Mouse (Mus musculus) ES-E14 (cell line): ENCODE measurements around the gene Ccdc12. TPM values are rescaled to one million over a fixed set of nuclear protein-coding genes. Genes with fewer than 3 reads are reported as not detected.

Experiments used
- DNase-seq: peaks from one replicate; pipeline ENCODE4 v3.0.0-alpha.2; 2013; ENCODE audit warnings: low read depth, low spot score
- H3K27ac ChIP-seq: 2 replicates; pipeline ENCODE4 v1.5.1; 2012; ENCODE audit warnings: low read depth, mild to moderate bottlenecking, low read length, moderate library complexity, mixed read lengths; ENCODE audit not compliant: poor library complexity, insufficient read depth, severe bottlenecking
- H3K36me3 ChIP-seq: 2 replicates; pipeline ENCODE4 v1.6.1; 2012; ENCODE audit warnings: mild to moderate bottlenecking, low read length, moderate library complexity, mixed read lengths; ENCODE audit not compliant: control insufficient read depth, poor library complexity, insufficient read depth, severe bottlenecking
- H3K4me1 ChIP-seq, 2 experiments: fragments of 150-350 bp in 1 of 2; sonication (generic) in 1 of 2; 2 replicates each; pipeline ENCODE4 v1.6.1; 2012; ENCODE audit warnings: low read length in 2 of 2, mild to moderate bottlenecking in 1 of 2, mixed read lengths in 1 of 2; ENCODE audit not compliant: control insufficient read depth in 2 of 2, insufficient read depth in 2 of 2, poor library complexity in 1 of 2
- H3K4me3 ChIP-seq, 2 experiments: fragments of 150-350 bp in 1 of 2; sonication (generic) in 1 of 2; 2 replicates each; pipeline ENCODE4 v1.5.1; 2012; ENCODE audit warnings: low read length in 2 of 2, low read depth in 1 of 2, mild to moderate bottlenecking in 1 of 2, mixed read lengths in 1 of 2; ENCODE audit not compliant: insufficient read depth in 1 of 2, poor library complexity in 1 of 2, severe bottlenecking in 1 of 2
- H3K9ac ChIP-seq: 2 replicates; pipeline ENCODE4 v1.6.1; 2012; ENCODE audit warnings: low read depth, mild to moderate bottlenecking, low read length, mixed read lengths; ENCODE audit not compliant: poor library complexity, insufficient read depth, severe bottlenecking
- H3K9me3 ChIP-seq: fragments of 150-350 bp; sonication (generic); 2 replicates; pipeline ENCODE4 v1.6.1; 2012; ENCODE audit warnings: low read depth, mild to moderate bottlenecking, low read length; ENCODE audit not compliant: control insufficient read depth, insufficient read depth
- CHD2 ChIP-seq: IDR thresholded peaks from 2 replicates; pipeline ENCODE4 v1.6.1; 2014; ENCODE audit warnings: mild to moderate bottlenecking, low read depth, low read length, inconsistent platforms
- HCFC1 ChIP-seq: IDR thresholded peaks from 2 replicates; pipeline ENCODE4 v1.6.1; 2012; ENCODE audit warnings: low read length, inconsistent platforms, borderline replicate concordance; ENCODE audit not compliant: insufficient read depth
- MAFK ChIP-seq: IDR thresholded peaks from 2 replicates; pipeline ENCODE4 v1.6.1; 2014; ENCODE audit warnings: mild to moderate bottlenecking, low read depth, low read length, inconsistent platforms; ENCODE audit not compliant: insufficient read depth
- ZC3H11A ChIP-seq: IDR thresholded peaks from 2 replicates; pipeline ENCODE4 v1.6.1; 2012; ENCODE audit warnings: low read depth, mild to moderate bottlenecking, inconsistent platforms, low read length, borderline replicate concordance
- ZNF384 ChIP-seq: IDR thresholded peaks from 2 replicates; pipeline ENCODE4 v1.6.1; 2012; ENCODE audit warnings: low read depth, low read length, inconsistent platforms
- in situ Hi-C, 2 experiments: fragments of 600-800 bp; cut with MboI; formaldehyde crosslinking; loops; one replicate each; pipeline ENCODE4 v1.15.1; 2025; ENCODE audit warnings: low sequenced_read_pairs in 2 of 2, inconsistent platforms in 1 of 2; ENCODE audit not compliant: unreplicated experiment in 2 of 2
- total RNA-seq: library from RNA; depleted of rRNA; stranded (reverse); fragments of 300-350 nt; gene quantifications from 2 replicates; pipeline ENCODE4 v1.2.3, GENCODE M21; 2012

Gene Ccdc12
- total RNA-seq, 1 experiment: 79.9 TPM

DNA sequence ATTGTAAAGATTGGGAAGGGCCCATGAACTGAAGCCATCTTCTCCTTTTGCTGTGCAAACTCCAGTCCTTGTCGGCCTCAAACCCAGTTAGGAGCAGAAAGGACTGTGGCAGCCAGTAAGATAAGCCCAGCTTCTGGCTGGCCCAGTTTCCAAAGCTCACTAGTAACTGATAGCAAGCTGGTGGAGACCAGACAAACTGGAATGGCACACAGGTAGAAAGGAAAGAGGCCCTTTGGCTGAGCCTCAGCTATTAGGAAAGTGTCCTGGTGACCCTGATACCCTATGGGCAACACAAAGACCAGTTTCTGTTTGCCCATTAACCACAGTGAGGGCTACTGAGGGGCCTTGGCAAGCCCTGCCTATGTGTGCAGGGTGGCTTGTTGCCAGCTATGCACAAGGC is 46.5 kb downstream of the Ccdc12 start:
- no peak overlapping the region for H3K9ac ChIP-seq
- no peak for DNase-seq
- H3K36me3 ChIP-seq: no peaks in the 10 kb centered on the region; the same call in 1 of the 2 replicates
- no peaks in the 10 kb centered on the region for H3K9me3 ChIP-seq
- no peak for TF ChIP-seq HCFC1
- TF ChIP-seq ZC3H11A: no peak
- no peak for TF ChIP-seq MAFK
- TF ChIP-seq ZNF384: no peak
- TF ChIP-seq CHD2: no peak
- H3K4me3 ChIP-seq: no peak overlapping the region
- H3K4me1 ChIP-seq: no peaks in the 10 kb centered on the region
- in situ Hi-C loops: no loop called here
- H3K27ac ChIP-seq: no peak overlapping the region

DNA sequence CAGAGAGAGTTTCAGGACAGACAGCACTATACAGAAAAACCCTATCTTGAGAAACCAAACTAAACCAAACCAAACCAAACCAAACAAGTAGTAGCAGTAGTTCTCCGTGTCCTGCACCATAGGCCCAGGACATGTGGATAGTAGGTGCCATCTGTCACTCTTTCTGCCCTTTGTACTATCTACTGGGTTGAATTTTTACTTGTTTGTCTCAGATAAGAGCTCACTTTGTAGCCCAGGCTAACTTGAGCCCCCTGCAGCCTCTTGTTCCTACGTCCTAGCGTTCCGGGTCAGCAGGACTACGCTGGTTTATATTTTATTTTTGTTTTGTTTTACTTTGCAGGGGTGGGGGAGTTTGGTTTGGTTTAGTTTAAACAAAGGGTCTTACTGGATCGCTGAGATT is 47.6 kb downstream of the Ccdc12 start:
- Histone ChIP-seq H3K4me3 (no peak overlapping the region), H3K9ac (no peak overlapping the region), H3K36me3 (no peaks in the 10 kb centered on the region; the same call in 1 of the 2 replicates), H3K4me1 (no peaks in the 10 kb centered on the region), H3K9me3 (no peaks in the 10 kb centered on the region), H3K27ac (no peak overlapping the region)
- TF ChIP-seq ZNF384: no peak
- TF ChIP-seq MAFK: no peak
- TF ChIP-seq CHD2: no peak
- TF ChIP-seq HCFC1: no peak
- no peak for TF ChIP-seq ZC3H11A
- DNase-seq: no peak
- in situ Hi-C loops: no loop called here

DNA sequence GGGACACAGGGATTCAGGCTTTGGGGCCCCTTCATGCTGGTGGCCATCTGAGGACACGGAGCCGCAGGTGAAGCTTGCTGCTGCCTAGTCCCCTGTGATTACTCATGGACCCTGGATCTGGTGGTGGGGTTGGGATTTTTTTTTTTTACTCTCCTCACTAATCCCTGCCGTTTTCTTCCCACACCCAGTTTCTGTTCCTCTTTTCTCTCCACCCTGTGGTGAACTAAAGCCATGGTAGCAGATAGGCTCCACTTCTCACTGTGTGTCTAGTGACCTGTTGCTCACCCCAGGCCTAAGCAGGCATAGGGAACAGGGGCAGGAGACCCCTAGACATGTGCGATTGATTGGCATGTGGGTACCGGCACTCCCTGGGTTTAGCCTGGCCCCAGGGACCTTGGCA is 50.5 kb downstream of the Ccdc12 start:
- H3K36me3 ChIP-seq: peaks cover 2% of the 10 kb centered on the region; the same call in 1 of the 2 replicates
- H3K4me3 ChIP-seq: no peak overlapping the region
- no peak overlapping the region for H3K9ac ChIP-seq
- TF ChIP-seq ZNF384 (no peak), MAFK (no peak), CHD2 (no peak), ZC3H11A (no peak), HCFC1 (no peak)
- H3K9me3 ChIP-seq: no peaks in the 10 kb centered on the region
- peaks cover 0 to 3% of the 10 kb centered on the region in 2 experiments; a peak in 1 of 4 replicates for H3K4me1 ChIP-seq
- H3K27ac ChIP-seq: no peak overlapping the region
- in situ Hi-C loops: no loop called here
- no peak for DNase-seq

DNA sequence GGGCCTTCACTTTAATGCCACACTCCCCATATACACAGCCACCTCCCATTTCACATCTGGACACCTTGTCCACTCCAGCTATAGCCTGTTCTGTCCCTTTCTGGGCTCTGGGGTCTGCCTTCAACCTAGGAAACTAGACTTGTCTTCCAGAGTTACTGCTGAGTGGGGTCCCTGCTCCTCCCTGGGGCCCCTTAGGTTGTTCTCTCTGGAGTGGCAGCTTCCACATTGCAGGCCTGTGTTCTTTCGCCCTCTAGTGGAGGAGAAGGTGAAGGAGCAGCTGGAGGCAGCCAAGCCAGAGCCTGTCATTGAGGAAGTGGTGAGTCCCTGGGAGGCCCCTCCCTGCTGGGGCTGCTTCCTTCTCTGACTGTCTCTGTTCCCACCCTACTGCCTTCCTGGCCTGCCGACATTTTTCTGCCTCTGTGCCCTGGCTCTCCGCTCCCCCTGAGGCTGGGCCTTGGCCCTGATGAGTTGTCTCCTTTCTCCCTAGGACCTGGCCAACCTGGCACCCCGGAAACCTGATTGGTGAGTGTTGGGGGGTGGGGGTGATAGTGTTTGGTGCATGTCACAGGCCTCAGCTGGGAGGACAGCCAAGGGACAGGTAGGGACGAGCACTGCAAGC is 53.4 kb downstream of the Ccdc12 start:
- H3K36me3 ChIP-seq: peaks cover 2% of the 10 kb centered on the region; the same call in 1 of the 2 replicates

More for the DNA sequence above, 53.4 kb downstream of the Ccdc12 start:
- TF ChIP-seq ZC3H11A (peak; percentile 57; the same call in 1 of the 2 replicates), HCFC1 (no peak)
- Histone ChIP-seq H3K9ac (no peak overlapping the region), H3K4me3 (no peak overlapping the region), H3K9me3 (no peaks in the 10 kb centered on the region), H3K27ac (no peak overlapping the region), H3K4me1 (peaks cover 0 to 3% of the 10 kb centered on the region in 2 experiments; a peak in 1 of 4 replicates)
- in situ Hi-C loops: loop anchor here in 1 of 2 experiments (10.0 kb wide), 1 partner anchor 165 kb away; the partner anchor contains the start of gene Als2cl
- DNase-seq: peak; percentile 57
